Mouse (Mus musculus) CH12.LX (cell line): ENCODE measurements around the gene Gm10153. TPM values are rescaled to one million over a fixed set of nuclear protein-coding genes. Genes with fewer than 3 reads are reported as not detected.
"Not testable (repeated sequence)": the region's sequence is repeated elsewhere in the genome, so short reads cannot be mapped to it uniquely, and the experiment has no call there.

ENCODE experiments used
- DNase-seq: peaks from one replicate; pipeline ENCODE4 v3.0.0-alpha.2; 2013; ENCODE audit errors: extremely low read depth
- H3K27ac ChIP-seq: 2 replicates; pipeline ENCODE4 v1.5.1; 2012; ENCODE audit warnings: low read depth, mild to moderate bottlenecking, control low read depth, moderate library complexity; ENCODE audit not compliant: insufficient read depth
- H3K27me3 ChIP-seq: replicated peaks from 2 replicates; pipeline ENCODE3; 2012; ENCODE audit warnings: inconsistent platforms
- H3K36me3 ChIP-seq, 2 experiments: replicated peaks in 1 of 2; 2 replicates each; pipeline versions ENCODE3 to v1.6.1; 2012; ENCODE audit warnings: inconsistent platforms in 1 of 2, low read length in 1 of 2, mild to moderate bottlenecking in 1 of 2, mixed read lengths in 1 of 2, moderate library complexity in 1 of 2; ENCODE audit not compliant: control insufficient read depth in 1 of 2, insufficient read depth in 1 of 2
- H3K4me1 ChIP-seq, 2 experiments: 2 replicates each; pipeline ENCODE4 v1.6.1; 2012; ENCODE audit warnings: inconsistent platforms in 1 of 2, moderate library complexity in 1 of 2; ENCODE audit not compliant: insufficient read depth in 2 of 2, control insufficient read depth in 1 of 2
- H3K4me2 ChIP-seq: 2 replicates; pipeline ENCODE4 v1.6.1; 2012; ENCODE audit warnings: low read depth, mild to moderate bottlenecking, control low read depth; ENCODE audit not compliant: poor library complexity, insufficient read depth, severe bottlenecking
- H3K4me3 ChIP-seq, 3 experiments: fragments of 150-350 bp in 1 of 3; sonication (generic) in 1 of 3; replicated peaks in 1 of 3; 2 replicates each; pipeline versions ENCODE3 to v1.5.1; 2011 to 2012; ENCODE audit warnings: low read depth in 2 of 3, low read length in 2 of 3, mild to moderate bottlenecking in 2 of 3, moderate library complexity in 2 of 3, control low read depth in 1 of 3, improper control_type of control experiment in 1 of 3, inconsistent platforms in 1 of 3, mixed read lengths in 1 of 3; ENCODE audit not compliant: poor library complexity in 1 of 3
- H3K79me2 ChIP-seq: replicated peaks from 2 replicates; pipeline ENCODE4 v1.6.1; 2012; ENCODE audit warnings: mild to moderate bottlenecking, moderate library complexity; ENCODE audit not compliant: control insufficient read depth, poor library complexity, insufficient read depth, severe bottlenecking; ENCODE audit errors: extremely low read depth
- H3K9ac ChIP-seq: 2 replicates; pipeline ENCODE4 v1.6.1; 2012; ENCODE audit warnings: low read depth, mild to moderate bottlenecking, control low read depth, moderate library complexity; ENCODE audit not compliant: insufficient read depth
- H3K9me3 ChIP-seq: replicated peaks from 2 replicates; pipeline ENCODE3; 2012; ENCODE audit warnings: low read length, inconsistent platforms, mixed read lengths
- BHLHE40 ChIP-seq: IDR thresholded peaks from 2 replicates; pipeline ENCODE4 v1.6.1; 2011; ENCODE audit warnings: mild to moderate bottlenecking, low read depth, low read length, improper control_type of control experiment
- CHD2 ChIP-seq: IDR thresholded peaks from 2 replicates; pipeline ENCODE4 v1.6.1; 2011; ENCODE audit warnings: low read length, improper control_type of control experiment
- CTCF ChIP-seq, 2 experiments: IDR thresholded peaks in 1 of 2; conservative IDR thresholded peaks in 1 of 2; 2 replicates each; pipeline ENCODE4 v1.5.1; 2011 to 2012; ENCODE audit warnings: low read depth in 2 of 2, low read length in 2 of 2, improper control_type of control experiment in 1 of 2, inconsistent platforms in 1 of 2, mild to moderate bottlenecking in 1 of 2, moderate library complexity in 1 of 2
- E2F4 ChIP-seq: IDR thresholded peaks from 2 replicates; pipeline ENCODE4 v1.6.1; 2011; ENCODE audit warnings: low read depth, low read length, improper control_type of control experiment; ENCODE audit not compliant: insufficient replicate concordance
- ETS1 ChIP-seq: conservative IDR thresholded peaks from 2 replicates; pipeline ENCODE4 v1.6.1; 2012; ENCODE audit warnings: low read depth, mild to moderate bottlenecking, inconsistent platforms, low read length, improper control_type of control experiment, moderate library complexity
- MAFK ChIP-seq: IDR thresholded peaks from 2 replicates; pipeline ENCODE4 v1.6.1; 2011; ENCODE audit warnings: low read length, improper control_type of control experiment; ENCODE audit not compliant: insufficient replicate concordance
- MAX ChIP-seq: IDR thresholded peaks from 2 replicates; pipeline ENCODE4 v1.6.1; 2011; ENCODE audit warnings: low read length, improper control_type of control experiment
- MAZ ChIP-seq: IDR thresholded peaks from 2 replicates; pipeline ENCODE4 v1.6.1; 2012; ENCODE audit warnings: low read depth, mild to moderate bottlenecking, inconsistent platforms, low read length, improper control_type of control experiment, moderate library complexity
- MXI1 ChIP-seq: IDR thresholded peaks from 2 replicates; pipeline ENCODE4 v1.6.1; 2011; ENCODE audit warnings: mild to moderate bottlenecking, low read depth, low read length, improper control_type of control experiment
- PAX5 ChIP-seq: IDR thresholded peaks from 2 replicates; pipeline ENCODE4 v1.6.1; 2012; ENCODE audit warnings: low read length, inconsistent platforms, mixed read lengths
- POLR2A ChIP-seq: IDR thresholded peaks from 2 replicates; pipeline ENCODE4 v1.6.1; 2011; ENCODE audit warnings: low read depth, mild to moderate bottlenecking, improper control_type of control experiment, low read length
- POLR2AphosphoS2 ChIP-seq: IDR thresholded peaks from 2 replicates; pipeline ENCODE4 v1.6.1; 2011; ENCODE audit warnings: low read depth, low read length, improper control_type of control experiment
- UBTF ChIP-seq: IDR thresholded peaks from 2 replicates; pipeline ENCODE4 v1.6.1; 2012; ENCODE audit warnings: low read depth, mild to moderate bottlenecking, inconsistent platforms, low read length, improper control_type of control experiment, moderate library complexity
- USF2 ChIP-seq: conservative IDR thresholded peaks from 2 replicates; pipeline ENCODE4 v1.6.1; 2011; ENCODE audit warnings: low read depth, low read length, improper control_type of control experiment
- ZC3H11A ChIP-seq: IDR thresholded peaks from 2 replicates; pipeline ENCODE4 v1.6.1; 2012; ENCODE audit warnings: low read depth, mild to moderate bottlenecking, inconsistent platforms, low read length, improper control_type of control experiment
- ZKSCAN1 ChIP-seq: IDR thresholded peaks from 2 replicates; pipeline ENCODE4 v1.6.1; 2012; ENCODE audit warnings: low read depth, inconsistent platforms, low read length, improper control_type of control experiment, borderline replicate concordance
- ZNF384 ChIP-seq: IDR thresholded peaks from 2 replicates; pipeline ENCODE4 v1.6.1; 2012; ENCODE audit warnings: low read depth, low read length, improper control_type of control experiment, inconsistent platforms
- dilution Hi-C: fragments of 300-500 bp; cut with MboI; formaldehyde crosslinking; loops from 2 replicates; pipeline ENCODE4 v1.14.3; 2020; ENCODE audit warnings: low sequenced_read_pairs; ENCODE audit not compliant: extremely low pct_unique_long_range_greater_than_20kb, extremely low pct_ligation_motif_present
- in situ Hi-C: fragments of 300-500 bp; cut with MboI; formaldehyde crosslinking; loops from 3 replicates; pipeline ENCODE4 v1.14.3; 2019; ENCODE audit warnings: low sequenced_read_pairs, low pct_ligation_motif_present, low pct_unique_long_range_greater_than_20kb, mixed read lengths
- polyA plus RNA-seq: library from polyadenylated mRNA; unstranded; fragments of >175 nt; gene quantifications from 2 replicates; pipeline ENCODE4 v1.2.1, GENCODE M21; 2012; ENCODE audit warnings: low read depth; ENCODE audit not compliant: insufficient read length
- total RNA-seq, 2 experiments: library from RNA; depleted of rRNA; stranded (reverse); fragments of 300-350 nt in 1 of 2; fragments of >200 nt in 1 of 2; gene quantifications; 2 replicates each; pipeline ENCODE4 v1.2.3; 2012 to 2014

The Gm10153 gene
- total and polyA plus RNA-seq, 3 experiments: not detected

DNA sequence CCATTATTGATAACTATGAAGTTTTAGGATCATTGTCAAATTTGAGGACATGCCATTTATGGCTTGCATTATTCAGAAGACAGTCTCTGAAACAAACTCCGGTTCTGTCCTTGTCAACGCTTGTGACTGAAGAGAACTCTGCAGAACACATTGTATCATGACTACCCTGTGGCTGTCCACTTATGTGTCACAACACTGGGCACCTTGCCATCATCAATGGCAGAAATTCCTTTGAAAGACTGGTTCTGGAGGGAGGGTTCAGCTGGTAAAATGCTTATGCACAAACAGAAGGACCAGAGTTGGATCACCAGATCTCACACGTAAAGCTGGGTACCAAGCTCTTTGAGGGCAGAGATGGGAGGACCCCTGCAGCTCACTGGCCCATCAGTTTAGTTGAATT lies 30.8 kb downstream of the Gm10153 start:
- H3K4me1 ChIP-seq: no peaks in the 10 kb centered on the region
- H3K79me2 ChIP-seq: no peaks in the 10 kb centered on the region
- no peak for DNase-seq
- no peak overlapping the region for H3K4me3 ChIP-seq
- TF ChIP-seq USF2: no peak
- no peak for TF ChIP-seq PAX5
- TF ChIP-seq BHLHE40: no peak
- TF ChIP-seq POLR2AphosphoS2: no peak
- TF ChIP-seq MAZ: no peak
- TF ChIP-seq ETS1: no peak
- TF ChIP-seq CTCF (conservative IDR thresholded peaks at IDR 0.05 in 1 of 2, IDR thresholded peaks at IDR 0.05 in 1 of 2; ENCODE audit: low read depth in 2 of 2, low read length in 2 of 2): no peak
- TF ChIP-seq ZKSCAN1: no peak
- no peak for TF ChIP-seq ZC3H11A
- no peak for TF ChIP-seq UBTF
- TF ChIP-seq ZNF384: no peak
- no peak for TF ChIP-seq MAX
- in situ Hi-C loops: no loop called here
- no peak overlapping the region for H3K27ac ChIP-seq
- H3K27me3 ChIP-seq: peaks cover 79% of the 10 kb centered on the region
- dilution Hi-C loops: no loop called here
- no peaks in the 10 kb centered on the region for H3K9me3 ChIP-seq
- no peaks in the 10 kb centered on the region for H3K36me3 ChIP-seq
- H3K9ac ChIP-seq: no peak overlapping the region
- H3K4me2 ChIP-seq: no peak overlapping the region

GRCm38 (mm10) chr7:142157013-142157412 lies 33.2 kb downstream of the Gm10153 start, which contains the start of gene Gm29735:
Gene Gm29735 (minus strand): TSS chr7:142157113.
- H3K9ac ChIP-seq, H3K36me3 ChIP-seq, H3K79me2 ChIP-seq, H3K4me1 ChIP-seq, H3K27ac ChIP-seq, H3K9me3 ChIP-seq, DNase-seq, in situ Hi-C loops, H3K4me2 ChIP-seq, H3K4me3 ChIP-seq, dilution Hi-C loops: not testable (repeated sequence)
- peaks cover 77% of the 10 kb centered on the region for H3K27me3 ChIP-seq

DNA sequence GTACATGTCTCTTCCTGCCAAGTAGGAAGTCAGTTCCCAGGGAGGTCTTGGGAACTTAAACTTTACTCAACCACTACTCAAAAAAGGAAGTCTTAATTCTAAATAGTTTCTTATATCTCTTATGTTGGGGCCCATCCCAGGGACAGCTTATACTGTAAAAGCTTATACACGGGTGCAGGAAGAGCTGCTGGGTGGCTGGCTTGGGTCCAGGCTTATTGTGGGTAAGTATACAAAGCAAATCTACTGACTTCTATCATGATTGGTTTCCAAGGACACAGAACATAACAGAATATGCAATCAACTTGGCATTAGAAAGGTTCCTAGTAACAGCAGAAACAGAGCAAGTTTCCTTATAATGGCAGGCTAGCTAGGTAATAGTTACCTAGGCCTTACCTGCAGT lies 34.9 kb downstream of the Gm10153 start:
- no peak for DNase-seq
- H3K4me1 ChIP-seq: no peaks in the 10 kb centered on the region
- H3K4me3 ChIP-seq: no peak overlapping the region
- TF ChIP-seq MAX (no peak), POLR2A (no peak), MAZ (no peak), MAFK (no peak), BHLHE40 (no peak), E2F4 (no peak), MXI1 (no peak), CHD2 (no peak), UBTF (no peak)
- H3K36me3 ChIP-seq: no peaks in the 10 kb centered on the region
- no peaks in the 10 kb centered on the region for H3K79me2 ChIP-seq
- in situ Hi-C loops (no loop called here), dilution Hi-C loops (no loop called here)
- H3K27me3 ChIP-seq: peaks cover 67% of the 10 kb centered on the region
- H3K4me2 ChIP-seq: no peak overlapping the region
- no peak overlapping the region for H3K9ac ChIP-seq
- no peak overlapping the region for H3K27ac ChIP-seq
- H3K9me3 ChIP-seq: peaks cover 4% of the 10 kb centered on the region
